Mouse (Mus musculus) cerebellum, adult 11 months (tissue): ENCODE measurements at regions not wholly inside any gene's neighbourhood (a gene's known extent, or its start where the extent isn't known, plus 50 kb on each side); places are given as distances from the start of the nearest gene placed in this dataset.

Experiments
- DNase-seq: peaks from one replicate; pipeline ENCODE4 v3.0.0; 2022

- no peak for DNase-seq
These were observed 456.1 kb upstream of the Kirrel3 start for GRCm38 (mm10) chr9:34029503-34030169.

DNA sequence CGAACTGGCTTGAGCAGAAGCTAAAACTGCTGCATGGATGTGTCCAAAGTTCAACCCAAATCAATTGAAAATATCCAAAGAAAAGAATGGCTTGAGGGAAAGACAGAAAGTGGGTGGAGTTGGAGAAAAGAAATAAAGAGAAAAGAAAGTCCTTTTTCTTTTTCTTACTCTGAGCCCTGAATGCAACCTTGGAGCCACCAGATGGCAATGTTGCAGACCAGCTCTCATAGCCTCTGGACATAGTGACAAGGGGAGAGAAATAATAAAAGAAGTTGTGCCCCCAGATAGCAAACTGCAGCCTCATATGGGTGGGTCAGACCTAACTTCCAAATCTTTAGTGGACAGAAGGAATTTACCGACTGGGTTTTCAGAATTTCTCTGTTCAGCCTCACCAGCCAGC is 431.3 kb upstream of the Kirrel3 start:
- DNase-seq = peak; percentile 2
